Mouse (Mus musculus) heart, postnatal 25 days (tissue): Measurements from ENCODE around the gene Slco2b1. TPM values are rescaled to one million over a fixed set of nuclear protein-coding genes. Genes with fewer than 3 reads are reported as not detected.
"Not testable (repeated sequence)": the region's sequence is repeated elsewhere in the genome, so short reads cannot be mapped to it uniquely, and the experiment has no call there.

Source experiments
- DNase-seq: peaks from one replicate; pipeline ENCODE4 v3.0.0; 2022; ENCODE audit warnings: low spot score
- intact Hi-C: fragments of 180-260 bp; cut with DNase I; formaldehyde crosslinking; loops from one replicate; pipeline ENCODE4 v1.15.1; 2025
- total RNA-seq, 2 experiments: library from RNA; stranded (reverse); gene quantifications; 2 replicates each; pipeline ENCODE4 v1.2.3; 2021

Slco2b1 gene
- 1 to 10 TPM; 7.2 to 8.1 TPM for total RNA-seq

DNA sequence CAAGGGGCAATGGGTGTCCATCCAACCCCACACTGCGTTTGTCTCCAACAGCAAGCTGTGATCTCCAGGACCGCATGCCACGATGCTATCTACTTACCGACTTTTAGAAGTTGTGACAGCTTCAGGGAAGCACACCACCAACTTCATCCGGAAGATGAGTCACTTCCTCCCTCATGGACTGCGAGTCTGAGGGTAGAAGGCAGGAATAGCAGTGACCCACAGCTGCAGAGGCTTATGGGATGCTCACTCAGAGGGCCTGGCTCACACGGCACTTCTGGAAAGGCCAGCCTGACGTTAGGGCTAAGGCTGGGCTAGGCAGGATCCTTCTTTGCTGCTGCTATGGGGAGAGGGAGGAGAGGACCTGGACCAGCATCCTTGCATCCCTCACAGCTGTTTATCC is at the start of gene Slco2b1:
Gene Slco2b1 (minus strand): TSS at position 175 of the 400 bp plus-strand sequence.
- peak; percentile 38 for DNase-seq
- intact Hi-C loops = loop anchor here (5.0 kb wide), 1 partner anchor 209 kb away; no protein-coding TSS in a partner anchor

DNA sequence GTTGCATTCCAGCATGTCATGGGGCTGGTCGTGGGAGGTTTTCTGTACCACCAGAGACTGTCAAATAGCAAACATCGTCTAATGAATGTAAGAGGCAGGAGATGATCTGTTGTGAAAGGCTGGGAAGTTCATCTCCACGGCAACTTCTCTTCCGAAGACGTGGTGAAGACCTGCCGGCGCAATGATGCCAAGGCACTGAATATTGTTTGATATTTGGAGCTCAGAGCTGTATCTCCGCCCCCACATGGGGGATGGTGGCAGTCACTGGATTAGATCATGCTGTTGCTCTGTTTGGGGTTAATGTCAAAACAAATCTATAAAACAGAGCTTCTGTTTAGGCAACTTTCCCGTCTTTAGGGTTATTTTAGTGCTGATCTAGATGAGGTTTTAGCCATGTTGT is 28.1 kb upstream of the Slco2b1 start:
- intact Hi-C loops = no loop called here
- no peak for DNase-seq

DNA sequence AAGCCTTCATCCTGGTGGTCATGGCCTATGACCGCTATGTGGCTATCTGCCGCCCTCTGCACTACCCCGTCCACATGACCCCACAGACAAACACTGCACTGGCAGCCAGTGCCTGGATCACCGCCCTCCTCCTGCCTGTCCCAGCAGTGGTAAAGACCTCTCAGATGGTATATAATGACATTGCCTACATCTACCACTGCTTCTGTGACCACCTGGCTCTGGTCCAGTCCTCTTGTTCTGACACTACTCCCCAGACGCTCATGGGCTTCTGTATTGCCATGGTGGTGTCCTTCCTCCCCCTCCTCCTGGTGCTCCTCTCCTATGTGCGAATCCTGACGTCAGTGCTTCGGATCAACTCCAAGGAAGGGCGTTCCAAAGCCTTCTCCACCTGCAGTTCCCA is 24.4 kb upstream of the Slco2b1 start:
- DNase-seq, intact Hi-C loops: not testable (repeated sequence)

DNA sequence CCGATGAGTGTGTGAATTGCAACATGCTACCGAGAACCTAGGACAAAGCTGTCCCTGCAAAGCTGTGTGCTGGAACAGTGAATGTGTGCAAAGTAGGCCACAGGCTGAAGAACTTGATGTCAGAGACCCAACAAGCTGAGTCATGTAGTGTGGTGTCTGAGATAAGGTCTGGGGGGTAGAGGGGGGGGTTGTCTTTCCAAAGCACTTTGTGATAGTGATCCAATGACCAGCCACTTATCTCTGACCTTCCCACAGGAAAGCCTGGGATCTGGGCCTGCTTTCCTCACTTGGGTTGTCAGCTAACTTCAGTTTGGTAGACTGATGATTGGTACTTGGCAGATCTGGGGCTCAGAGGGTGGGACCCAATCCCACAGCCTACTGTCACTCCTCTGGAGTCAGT is 23.5 kb upstream of the Slco2b1 start:
- peak; percentile 49 for DNase-seq
- intact Hi-C loops = no loop called here

DNA sequence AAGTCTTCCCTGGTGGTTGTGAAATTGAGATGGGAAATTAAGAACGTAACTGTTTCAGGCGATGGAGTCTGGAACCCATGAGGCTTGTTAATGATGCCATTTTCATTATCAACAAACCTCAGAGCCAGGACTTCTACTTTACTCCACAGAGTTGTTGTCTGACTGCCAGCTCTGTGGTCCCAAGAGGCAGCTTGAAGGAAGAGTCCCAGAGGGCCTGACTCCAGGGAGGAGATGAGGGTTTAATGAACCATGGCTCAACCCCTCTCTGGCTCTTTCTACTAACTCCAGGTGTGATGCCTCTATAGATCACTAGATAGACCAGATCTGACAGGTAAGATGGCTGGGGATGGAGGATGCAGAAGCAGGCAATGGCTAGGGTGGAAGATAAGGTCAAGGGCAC is 18.8 kb upstream of the Slco2b1 start, which contains the start of gene Olfr520:
Gene Olfr520 (plus strand): TSS at position 301 of the 400 bp plus-strand sequence.
- intact Hi-C loops = no loop called here
- no peak for DNase-seq

DNA sequence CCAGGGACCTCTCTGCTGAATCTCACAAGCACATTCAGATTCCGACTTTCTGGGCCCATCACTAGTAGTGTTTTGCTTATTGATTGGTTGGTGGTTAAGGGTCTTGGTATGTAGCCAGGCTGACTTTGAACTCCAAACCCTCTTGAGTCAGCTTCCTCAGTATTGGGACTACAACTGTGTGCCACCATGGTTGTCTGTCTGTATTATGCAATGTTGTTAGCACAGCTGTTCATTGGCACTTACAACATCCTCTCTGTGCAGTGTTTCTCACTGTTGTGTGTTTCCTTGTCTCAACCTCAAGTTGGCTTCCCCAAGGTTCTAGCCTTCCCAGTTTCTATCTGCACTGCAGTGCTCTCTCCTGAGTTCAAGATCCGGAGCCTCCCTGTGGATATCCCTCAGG is 5.4 kb upstream of the Slco2b1 start:
- intact Hi-C loops = no loop called here
- no peak for DNase-seq

DNA sequence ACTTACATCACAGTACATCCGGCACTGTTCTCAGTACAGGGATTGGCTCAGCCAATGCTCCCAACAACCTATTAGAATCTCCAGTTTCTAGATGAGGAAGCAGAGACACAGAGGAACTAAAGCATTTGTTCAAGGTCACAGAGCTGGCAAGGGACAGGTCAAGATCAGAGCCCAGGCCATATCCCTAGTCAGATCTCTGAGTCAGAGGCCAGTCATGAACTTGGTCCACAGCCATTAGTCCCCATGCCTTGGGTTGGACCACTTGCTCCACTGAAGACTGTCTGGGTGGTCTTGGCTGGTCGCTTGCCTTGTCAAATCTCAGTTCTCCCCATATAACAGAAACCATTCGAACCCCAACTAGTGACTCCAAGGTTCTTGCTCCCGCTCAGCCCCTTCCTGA is 1.3 kb upstream of the Slco2b1 start:
- DNase-seq = no peak
- intact Hi-C loops = loop anchor here (2.0 to 5.0 kb wide), 2 partner anchors 84 to 210 kb away; no protein-coding TSS in a partner anchor

DNA sequence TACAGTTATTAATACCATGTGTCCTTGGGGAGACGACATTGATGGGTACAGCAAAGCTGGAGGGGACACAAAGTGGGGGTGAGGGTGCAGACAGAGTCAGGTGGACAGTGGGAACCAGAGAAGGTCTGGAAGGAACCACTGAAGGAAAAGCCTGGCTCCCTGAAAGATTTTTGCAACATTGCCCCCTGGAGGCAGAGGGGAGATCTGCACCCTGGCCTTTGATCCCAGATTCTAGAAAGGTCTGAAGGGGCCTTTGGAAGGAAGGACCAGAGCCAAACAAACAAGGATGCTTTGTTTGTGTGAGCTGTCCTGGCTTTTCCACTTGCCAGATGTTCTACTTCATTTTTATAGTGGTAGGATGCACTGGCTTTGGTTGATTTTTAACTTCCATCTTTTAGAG is 664 bp downstream of the Slco2b1 start:
- no peak for DNase-seq
- intact Hi-C loops = loop anchor here (1.0 to 5.0 kb wide), 2 partner anchors 51 to 208 kb away; no protein-coding TSS in a partner anchor

DNA sequence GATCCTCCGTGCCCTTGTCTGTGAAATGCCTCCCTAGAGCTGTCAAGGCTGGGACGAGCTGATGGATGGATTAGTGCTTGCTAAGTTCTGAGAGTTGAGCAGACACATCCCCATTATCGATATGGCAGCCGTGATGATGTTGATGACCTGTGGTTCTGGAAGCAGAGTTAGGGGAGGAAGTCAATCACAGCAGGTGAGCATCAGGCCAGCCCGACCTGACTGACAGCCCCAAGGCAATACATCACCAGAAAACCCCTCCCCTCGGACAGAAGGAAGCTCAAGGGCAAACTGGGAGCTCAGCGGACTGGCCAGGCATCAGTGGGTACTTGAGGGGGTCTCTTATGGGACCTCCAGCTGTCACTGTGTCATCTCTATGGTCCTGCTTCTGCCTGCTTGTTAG is 1.1 kb downstream of the Slco2b1 start:
- no peak for DNase-seq
- intact Hi-C loops = loop anchor here (1.0 to 5.0 kb wide), 2 partner anchors 51 to 208 kb away; no protein-coding TSS in a partner anchor

DNA sequence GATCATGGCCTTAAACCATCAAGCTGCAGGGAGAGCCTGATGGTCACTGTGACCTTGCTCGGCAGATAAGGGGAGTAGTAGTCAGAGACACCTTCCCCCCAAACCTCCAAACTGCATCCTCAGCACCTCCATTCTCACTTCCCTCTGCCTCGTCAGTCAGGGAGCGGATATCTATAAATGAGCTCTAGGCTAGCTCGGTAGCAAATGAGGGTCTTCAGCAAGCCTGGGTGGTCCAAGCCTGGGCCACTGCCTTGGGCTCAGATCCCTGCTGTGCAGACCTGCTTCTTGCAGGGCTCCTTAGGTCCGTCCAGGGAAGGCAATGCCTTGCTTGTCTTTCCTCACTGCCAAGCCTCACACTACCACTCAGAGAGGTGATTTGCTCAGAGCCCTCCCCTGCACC is 2.4 kb downstream of the Slco2b1 start:
- DNase-seq = no peak
- intact Hi-C loops = no loop called here

DNA sequence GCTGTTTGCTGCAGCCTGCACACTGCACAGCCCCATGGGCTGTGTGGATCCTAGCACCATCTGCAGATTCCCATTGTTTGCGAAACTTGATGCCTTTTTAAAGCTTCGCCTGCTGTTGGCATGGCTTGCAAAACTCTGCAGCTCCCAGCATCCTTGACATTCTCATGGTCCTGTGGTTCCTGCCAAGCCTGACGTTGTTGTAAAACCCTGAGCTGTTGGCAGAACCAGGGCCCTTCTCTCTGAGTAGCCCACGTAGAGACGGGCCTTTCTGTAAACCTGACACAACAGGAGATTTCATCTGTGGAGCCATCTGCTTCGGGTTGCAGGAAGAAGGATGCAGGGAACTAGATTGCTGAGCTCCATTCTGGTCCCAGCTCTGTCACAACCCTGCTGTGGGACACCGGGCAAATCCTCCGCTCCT is 2.8 kb downstream of the Slco2b1 start:
- no peak for DNase-seq
- intact Hi-C loops = no loop called here

DNA sequence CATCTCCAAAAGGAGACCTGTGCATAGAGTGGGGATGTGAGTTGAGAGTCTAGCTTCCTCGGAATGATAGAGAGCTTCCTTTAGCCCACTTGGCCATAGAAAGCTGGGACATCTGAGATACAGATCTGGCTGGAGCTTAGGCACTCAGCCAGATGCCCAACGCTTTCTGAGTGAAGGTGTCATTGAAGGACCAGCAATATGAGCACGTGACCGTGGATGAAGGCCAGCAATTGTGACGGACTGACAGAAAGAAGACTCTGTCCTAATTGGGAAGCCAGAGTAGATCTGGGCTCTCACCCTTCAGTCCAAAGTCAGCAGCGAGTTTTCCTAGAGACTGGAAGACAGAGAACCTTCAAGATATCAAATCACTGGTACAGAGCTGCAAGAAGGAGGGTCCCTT is 3.5 kb downstream of the Slco2b1 start:
- intact Hi-C loops = no loop called here
- DNase-seq = no peak

DNA sequence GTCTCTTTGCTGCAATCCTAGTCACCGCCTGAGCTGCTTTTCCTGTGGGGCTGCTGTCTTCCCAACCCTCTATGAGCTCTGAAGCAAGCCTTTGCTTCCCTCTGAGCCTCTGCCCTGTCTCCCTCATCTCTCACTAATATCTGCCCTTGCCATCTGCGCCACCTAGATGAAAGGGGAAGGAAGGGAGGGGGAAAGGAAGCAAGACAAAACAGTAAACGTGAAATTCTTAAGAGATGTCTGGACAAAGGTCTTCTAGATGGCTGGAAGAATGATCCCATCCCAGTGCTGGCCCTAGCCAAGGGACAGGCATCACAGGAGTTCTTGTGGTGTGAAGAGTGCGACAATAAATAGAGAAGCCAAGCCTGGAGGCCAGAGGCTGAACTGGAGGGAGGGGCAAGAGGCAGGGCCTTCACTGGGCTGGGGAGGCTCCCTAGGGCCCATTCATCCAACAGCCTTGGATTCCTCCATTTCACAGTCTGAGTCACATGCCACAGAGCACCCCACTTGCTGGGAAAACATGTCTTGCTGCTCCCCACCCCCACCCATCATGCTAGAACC is 4.0 kb downstream of the Slco2b1 start:
- intact Hi-C loops = no loop called here
- DNase-seq = peak; percentile 41

DNA sequence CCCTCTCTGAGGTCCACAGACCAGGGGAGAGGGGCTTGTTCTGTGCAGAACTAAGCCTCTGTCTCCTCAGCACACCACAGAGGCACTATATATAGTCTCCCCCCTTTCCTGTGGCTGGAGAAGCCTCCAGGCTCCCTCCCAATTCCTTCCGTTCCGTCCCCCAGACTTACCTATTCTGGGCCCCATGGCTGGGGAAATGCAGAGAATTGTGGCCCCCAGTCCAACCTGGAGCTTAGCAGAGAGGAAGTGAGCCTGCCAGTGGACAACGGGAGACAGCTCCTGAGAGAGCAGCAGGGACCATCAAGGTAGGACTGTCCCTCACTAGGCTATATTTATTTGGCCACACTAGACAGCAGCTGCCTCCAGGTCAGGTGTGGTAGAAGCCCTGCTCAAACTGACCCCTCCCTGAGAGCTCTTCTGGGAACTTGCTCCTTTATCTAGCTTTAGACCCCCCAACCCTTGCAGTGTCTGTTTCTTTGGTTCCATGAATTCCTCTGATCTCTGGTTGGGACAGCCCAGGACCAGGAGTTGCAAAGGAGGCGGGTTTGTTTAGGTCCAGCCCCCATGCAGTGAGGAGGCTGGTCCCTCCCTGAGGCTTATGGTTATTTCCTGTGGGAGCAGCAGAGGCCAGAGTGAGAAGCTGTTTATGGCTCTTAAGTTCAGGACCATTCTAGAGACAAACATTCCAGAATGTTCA is 4.7 kb downstream of the Slco2b1 start:
- peak; percentile 47 for DNase-seq
- intact Hi-C loops = no loop called here

DNA sequence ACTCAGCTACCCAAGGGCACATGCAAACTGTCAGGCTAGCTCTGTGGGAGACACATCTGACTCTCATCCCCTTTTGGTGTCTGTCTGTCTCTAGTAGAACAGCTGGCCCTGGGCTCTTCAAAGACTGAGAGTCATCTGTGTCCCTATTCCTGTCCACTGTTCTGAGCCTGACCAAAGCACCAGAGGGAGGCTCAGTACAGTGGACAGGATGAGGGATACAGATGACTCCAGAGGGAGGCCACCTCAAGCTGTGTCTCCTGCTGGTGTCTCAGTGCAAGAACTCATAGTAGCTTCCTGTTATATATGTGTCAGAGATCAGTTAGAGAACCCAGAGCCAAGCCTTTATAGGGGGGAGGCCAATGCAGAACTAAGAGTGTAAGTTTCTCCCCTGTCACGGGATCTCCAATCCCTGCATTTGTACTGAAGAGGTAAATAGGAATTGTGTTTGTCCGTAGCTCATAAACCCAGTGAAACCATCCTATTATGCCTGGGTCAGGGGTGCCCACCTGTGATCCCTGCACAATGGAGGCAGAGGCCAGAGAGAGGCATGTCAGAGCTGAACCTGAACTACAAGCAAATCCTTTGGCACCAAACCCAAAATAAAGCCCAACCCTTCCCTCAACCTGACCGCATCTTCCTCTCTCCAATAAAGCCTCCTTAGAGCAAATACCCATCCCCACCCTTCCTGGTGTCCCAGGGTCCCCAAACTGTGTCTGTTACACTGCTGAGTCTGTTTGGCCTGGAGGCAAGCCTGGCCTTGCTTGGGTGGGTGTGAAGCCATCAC is 6.2 kb downstream of the Slco2b1 start:
- intact Hi-C loops = no loop called here
- no peak for DNase-seq

DNA sequence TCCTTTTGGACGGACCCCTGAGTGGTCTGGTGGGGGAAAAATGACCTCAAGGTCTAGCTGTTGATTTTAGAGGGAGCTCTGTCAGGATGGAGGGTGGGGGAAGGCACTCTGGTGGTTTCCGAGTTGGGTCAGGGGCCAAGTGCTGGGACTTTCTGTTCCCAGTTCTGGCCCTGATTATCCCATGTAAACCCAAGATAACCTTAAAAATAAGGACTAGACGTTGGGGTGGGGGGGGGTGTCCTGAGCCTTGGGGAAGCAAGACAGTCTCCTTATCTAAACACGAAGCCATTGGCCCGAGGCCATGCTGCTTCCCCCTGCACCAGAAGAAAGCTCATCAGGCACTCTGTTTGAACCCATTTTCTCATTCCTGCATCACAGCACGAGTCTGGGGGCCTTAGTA is 8.9 kb downstream of the Slco2b1 start:
- DNase-seq = no peak
- intact Hi-C loops = no loop called here

DNA sequence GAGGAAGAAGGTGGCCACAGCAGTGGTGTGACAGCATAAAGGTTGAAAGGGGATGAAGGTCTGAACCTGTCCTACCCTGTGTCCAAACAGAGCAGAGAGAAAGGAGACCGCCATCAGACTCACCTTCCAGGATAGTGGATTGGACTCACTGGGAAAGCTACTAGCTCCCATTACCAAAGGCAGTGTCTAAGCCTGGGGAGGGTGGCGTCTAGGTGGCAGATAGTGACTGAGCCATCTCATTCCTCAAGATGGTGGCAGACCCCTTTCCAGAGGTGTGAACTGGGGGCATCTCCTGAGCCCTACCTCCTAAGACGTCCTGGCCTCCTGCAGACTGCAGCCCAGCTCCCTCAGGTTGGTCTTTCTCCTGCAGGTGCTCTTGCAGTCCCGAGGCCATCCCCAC is 10.5 kb downstream of the Slco2b1 start:
- DNase-seq = no peak
- intact Hi-C loops = no loop called here

DNA sequence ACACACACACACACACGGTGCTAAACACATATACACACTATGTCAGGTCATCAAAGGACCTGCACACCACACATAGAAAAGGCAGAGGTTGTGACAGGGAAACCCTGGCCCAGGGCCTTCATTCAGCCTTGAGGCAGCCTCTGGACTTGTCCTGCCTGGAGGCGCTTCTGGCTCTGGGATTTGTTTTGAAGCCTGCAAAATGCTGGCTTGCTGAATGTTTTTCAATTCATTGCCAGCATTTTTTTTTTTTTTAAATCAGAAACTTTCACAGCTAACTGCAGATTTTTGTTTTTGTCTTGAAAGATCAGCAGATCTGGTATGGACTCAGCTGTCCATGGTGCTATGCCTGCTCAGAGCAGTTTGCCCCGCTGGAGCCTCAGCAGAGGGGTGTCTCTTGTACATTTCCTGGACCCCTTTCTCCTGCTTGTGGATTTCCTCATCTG is 11.4 kb downstream of the Slco2b1 start:
- intact Hi-C loops = no loop called here
- DNase-seq = no peak

DNA sequence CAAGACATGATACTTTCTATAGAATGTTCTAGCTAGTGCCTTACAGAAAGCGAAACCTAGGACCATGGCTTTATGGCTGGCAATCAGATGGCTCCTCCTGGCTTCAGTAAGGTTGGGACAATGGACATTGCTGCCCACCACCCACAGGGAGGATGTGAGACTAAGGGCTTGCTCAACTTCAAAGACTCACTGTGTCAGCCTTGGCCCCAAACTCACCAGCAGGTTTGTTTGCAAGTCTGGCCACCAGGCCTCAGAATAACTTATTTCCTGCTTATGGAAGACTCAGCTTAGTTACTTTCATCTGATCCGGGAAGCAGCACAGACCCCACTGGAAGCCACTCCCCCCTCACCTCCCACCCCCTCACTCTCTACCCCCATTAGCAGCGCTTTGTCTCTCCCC is 12.0 kb downstream of the Slco2b1 start:
- DNase-seq = no peak
- intact Hi-C loops = no loop called here

DNA sequence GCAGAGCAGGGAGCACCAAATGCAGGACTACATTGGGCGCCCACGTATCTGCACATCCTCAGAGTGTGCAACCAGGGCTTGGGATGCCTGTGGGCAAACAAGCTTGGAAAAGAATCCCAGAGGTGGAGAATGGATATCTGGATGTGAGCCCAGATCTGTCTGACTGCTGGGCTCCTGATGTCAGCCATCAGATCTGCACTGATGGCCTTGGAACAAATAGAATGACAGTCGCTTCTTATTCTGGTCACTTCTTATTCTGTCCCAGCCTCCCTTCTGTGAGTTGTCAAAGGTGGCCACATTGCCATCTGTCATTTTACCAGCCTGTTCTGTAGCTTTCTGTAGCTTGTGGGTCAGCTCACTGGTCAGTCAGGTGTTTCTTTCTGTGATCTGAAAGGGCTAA is 12.6 kb downstream of the Slco2b1 start:
- DNase-seq = no peak
- intact Hi-C loops = no loop called here
